Mouse (Mus musculus) thymus, postnatal 36 days (tissue): ENCODE results near the gene Aldh6a1.

ENCODE experiments used
- DNase-seq, 2 experiments: peaks; one replicate each; pipeline ENCODE4 v3.0.0; 2022; ENCODE audit warnings: mixed read lengths in 2 of 2

Gene Aldh6a1

GRCm38 (mm10) chr12:84450718-84451646 lies at the start of gene Aldh6a1, which contains the start of gene Lin52:
Aldh6a1 (minus strand) TSS chr12:84451004.
Lin52 (plus strand) TSS chr12:84451422.
- DNase-seq, result peak; percentile 94 to 96

GRCm38 (mm10) chr12:84496795-84497194 lies 46.0 kb upstream of the Aldh6a1 start:
- DNase-seq, result no peak

DNA sequence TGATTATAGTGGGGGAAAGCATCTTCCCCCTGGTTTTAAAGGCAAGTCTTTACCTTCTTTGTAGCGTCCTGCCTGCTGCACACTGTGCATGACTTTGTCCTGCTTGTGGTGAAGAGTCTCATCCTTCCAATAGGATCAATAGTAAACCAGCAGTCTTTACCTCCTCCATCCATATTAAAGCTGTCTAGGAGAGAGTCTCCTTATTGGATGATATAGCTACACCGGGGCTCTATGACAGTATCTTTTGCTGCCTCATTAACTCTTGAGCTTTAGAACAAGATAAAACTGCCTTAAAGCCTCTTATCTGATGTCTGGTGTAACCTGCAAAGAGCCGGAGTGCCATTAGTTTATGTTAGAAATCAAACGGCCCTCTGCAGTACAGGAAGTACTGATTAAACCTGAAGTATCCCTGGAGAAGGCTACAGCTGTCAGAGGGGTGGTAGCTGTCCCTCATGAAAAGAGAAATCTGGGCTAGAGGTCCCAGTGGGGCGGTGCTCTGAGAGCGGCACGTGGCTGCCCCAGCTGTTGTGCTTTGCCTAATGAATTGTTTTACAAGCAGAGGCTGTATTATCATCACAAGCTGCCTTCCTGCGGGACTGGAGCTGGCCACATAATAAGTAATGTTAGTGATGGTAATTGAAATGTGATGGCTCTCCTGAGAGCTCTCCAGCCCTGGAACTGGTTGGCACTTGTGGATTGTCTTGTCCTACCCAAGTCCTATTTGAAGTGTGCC lies 36.7 kb upstream of the Aldh6a1 start:
- DNase-seq, result no peak

DNA sequence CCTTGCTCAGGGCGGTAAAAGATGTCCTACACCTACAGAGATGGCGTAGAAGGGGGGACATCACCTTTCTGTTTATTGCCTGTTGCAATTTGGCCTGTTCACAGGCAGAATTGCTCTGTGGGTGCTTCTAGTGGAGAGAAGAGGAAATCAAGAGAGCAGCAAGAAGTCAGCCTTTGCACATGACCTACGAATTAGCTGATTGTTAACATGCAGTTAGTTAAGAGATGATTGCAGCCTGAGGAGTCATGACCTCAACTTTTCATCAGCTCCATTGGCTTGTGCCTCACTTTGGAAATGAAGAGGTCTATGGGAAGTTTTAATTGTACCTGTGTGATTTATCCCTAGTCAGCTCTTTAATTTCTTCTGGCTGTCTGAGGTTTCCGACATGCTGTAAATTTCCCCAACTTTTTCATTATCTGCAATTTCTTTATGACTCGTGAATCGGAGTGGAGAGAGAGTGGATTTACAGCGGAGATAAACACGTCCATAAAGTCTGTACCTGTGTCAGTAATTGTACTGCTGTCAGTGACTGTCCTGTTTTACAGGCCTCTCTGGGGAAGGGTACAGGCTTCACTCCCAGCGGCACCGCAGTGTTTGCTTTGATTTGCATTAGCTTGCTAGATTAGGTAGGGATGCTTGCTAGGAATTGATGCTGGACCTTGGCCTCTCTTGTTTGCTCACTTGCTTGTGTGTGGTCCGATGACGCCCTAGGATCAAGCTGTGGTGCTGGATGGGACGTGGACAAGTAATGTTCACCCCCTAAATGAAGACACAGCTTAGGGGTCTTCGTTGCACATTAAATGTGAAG lies 32.2 kb upstream of the Aldh6a1 start:
- no peak for DNase-seq

DNA sequence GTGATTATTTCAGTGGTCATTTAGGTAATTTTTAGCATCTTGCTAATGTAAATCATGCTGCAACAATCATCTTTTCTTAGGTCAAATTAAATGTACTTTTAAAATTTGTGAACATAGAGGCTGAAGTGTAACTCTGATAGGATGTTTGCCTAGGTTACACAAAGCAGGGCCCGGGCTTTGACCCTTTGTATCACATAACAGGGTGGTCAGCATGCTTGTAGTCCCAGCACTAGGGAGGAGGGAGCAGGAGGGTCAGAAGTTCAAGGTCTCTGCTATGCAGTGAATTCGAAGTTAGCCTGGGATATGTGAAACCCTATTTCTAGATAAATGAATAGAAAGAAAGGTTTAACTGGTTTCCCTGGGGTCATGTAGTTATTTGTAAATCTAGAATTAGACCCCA lies 30.4 kb upstream of the Aldh6a1 start:
- DNase-seq, result no peak

DNA sequence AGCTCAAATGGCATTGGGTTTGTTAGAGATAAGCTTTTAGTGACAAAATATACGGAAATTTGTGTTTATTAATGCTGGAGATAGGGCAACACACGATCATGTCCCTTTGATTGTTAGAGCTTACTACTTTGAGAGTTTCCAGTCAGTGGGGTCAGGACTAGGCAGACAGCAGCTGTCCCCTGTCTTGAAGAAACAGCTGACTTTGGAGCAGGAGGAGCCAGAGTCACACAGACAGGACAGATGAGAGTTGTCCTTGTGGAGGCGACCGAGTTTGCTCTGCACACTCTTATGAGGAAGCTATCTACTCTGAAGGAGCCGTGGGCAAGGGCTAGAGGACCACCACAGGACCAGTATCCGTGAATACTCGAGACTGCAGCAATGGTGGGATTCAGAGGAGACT lies 28.1 kb upstream of the Aldh6a1 start:
- DNase-seq, result no peak

DNA sequence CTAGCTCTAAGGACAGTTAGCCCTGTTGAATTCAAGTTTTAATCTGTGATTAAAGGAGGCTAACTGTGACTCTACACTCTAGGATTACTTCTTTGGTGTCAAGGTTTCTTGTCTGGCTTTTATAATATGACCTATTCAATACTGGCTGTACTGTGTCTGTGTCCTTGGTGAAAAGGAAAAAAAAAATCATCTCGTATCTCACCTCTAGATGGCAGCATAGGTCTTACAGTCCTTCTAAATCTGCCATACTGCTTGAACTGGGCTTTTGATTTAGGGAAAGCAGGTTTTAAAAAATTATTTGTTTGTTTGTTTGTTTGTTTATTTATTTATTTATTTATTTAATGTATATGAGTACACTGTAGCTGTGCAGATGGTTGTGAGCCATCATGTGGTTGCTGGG lies 17.9 kb upstream of the Aldh6a1 start:
- no peak for DNase-seq

- no peak for DNase-seq
These were observed 12.1 kb upstream of the Aldh6a1 start for GRCm38 (mm10) chr12:84462856-84463255.

DNA sequence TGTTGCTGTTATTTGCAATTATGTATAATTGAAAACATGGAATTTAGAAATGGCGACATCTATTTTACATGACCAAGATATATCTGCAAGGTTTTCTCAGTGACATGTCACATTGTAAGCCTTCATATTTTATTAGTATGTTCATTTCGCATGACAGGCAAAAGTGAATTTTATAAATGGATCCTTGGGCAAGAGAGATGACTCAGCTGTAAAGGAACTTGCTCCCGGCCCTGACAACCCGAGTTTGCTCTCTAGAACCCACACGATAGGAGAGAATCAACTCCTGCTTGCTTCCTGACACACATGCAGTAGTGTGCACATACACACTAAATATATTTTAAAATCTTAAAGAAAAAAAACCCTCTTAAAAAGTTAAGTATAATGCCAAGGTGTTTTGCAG lies 10.6 kb upstream of the Aldh6a1 start:
- DNase-seq, result no peak

DNA sequence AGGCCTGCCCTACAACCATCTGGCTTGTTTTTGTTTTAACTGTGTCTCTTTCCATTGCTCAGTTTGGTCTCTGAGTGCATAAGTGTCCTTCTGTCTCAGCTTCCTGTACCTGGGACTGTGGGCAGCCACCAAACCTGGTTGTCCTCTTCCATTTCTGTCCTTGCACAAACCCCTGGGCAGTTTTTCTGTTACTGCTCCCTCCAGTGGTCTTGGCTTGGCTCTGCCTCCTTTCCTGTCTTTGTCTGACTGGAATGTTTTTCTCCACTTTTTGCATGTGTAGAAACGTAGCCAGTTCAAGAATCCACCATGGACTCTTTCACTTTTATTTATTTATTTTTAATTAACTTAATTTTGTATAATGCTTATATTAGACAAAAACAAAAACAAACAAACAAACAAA lies 9.0 kb upstream of the Aldh6a1 start:
- no peak for DNase-seq

DNA sequence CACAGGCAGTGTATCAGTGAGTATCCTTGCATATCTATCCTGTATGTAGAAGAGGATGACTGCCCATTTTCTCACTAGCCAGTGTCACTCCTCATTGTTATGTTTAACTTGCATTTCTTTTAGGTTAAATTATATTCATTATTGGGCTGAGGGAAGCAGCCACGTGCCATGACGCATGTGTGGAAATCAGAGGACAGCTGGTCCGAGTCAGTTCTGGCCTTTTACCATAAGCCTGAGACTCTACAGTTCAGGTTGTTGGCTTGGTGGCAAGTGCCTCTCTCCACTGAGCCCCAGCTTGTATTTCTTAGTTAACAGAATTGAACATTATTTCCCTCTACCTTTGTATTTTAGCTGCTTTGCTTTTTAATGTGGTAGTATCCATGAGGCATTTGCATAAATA lies 6.1 kb upstream of the Aldh6a1 start:
- DNase-seq, result no peak

- no peak for DNase-seq
These were observed 997 bp upstream of the Aldh6a1 start for GRCm38 (mm10) chr12:84451801-84452200.

DNA sequence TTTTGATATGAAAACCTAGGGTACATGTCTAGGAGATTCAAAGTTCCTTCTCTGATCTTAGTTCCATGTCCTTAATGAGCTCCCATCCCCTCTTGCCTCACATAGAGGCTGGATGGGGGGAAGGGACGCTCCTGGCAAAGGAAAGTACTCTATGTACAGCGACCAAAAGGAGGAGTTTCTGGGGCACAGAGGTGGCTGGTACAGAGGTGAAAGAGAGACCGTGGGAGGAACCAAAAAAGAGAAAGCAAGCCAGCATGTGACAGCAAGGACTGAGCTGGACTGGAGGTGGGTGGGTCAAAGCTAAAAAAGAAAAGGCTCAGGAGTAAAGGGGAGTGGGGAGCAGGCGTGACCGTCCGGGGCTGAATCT lies 470 bp downstream of the Aldh6a1 start:
- no peak for DNase-seq

DNA sequence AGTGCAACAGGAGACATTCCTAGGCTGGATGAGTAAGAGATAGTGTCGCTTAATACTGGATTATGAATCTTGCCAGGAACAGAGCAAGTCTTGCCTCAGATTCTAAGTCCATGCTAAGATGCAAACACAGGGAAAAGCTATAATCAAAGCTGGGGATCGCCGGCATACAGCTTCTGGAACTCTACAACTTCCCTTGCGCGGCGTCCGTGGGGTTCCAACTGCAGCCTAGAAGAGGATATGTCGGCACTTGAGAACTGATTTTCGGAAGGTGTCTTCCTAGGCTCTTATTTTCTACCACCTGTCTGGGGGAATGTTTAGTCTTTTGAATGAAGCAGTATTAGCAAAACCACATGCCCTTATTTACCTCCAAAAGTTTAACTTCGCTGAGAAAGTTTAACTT lies 917 bp downstream of the Aldh6a1 start:
- no peak for DNase-seq

GRCm38 (mm10) chr12:84448181-84448580 lies 2.6 kb downstream of the Aldh6a1 start:
- no peak for DNase-seq

GRCm38 (mm10) chr12:84447386-84447785 lies 3.4 kb downstream of the Aldh6a1 start:
- no peak for DNase-seq

- DNase-seq, result no peak
These were observed 8.3 kb downstream of the Aldh6a1 start for GRCm38 (mm10) chr12:84442526-84442925.

DNA sequence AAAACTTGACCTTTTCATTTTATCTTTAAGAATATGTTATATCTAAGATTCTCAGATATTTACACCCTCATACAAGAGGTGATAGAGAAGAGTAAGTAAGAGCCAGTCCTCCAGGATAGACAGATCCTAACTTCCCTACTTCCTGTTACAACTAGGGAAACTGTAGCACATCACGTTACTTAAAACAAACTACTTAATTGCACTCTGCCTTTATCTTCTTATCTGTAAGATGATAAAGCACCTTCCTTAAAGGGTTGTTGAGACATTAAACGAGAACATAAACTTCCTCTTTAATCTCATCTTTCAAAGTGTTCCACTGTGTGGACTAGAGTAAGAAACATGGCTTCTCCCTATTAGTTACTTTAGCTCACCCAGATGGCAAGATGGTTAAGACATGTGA lies 12.1 kb downstream of the Aldh6a1 start:
- DNase-seq, result no peak

- no peak for DNase-seq
These were observed 21.0 kb downstream of the Aldh6a1 start for GRCm38 (mm10) chr12:84429825-84430224.

GRCm38 (mm10) chr12:84423990-84424389 lies 26.8 kb downstream of the Aldh6a1 start:
- DNase-seq, result no peak

DNA sequence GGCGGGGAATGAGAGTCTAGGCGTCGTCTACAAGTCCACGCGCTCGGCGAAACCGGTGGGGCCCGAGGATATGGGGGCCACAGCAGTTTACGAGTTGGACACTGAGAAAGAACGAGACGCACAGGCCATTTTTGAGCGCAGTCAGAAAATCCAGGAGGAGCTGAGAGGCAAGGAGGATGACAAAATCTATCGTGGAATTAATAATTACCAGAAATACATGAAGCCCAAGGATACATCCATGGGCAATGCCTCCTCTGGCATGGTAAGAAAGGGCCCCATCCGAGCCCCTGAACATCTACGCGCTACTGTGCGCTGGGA lies 33.2 kb downstream of the Aldh6a1 start:
- no peak for DNase-seq

DNA sequence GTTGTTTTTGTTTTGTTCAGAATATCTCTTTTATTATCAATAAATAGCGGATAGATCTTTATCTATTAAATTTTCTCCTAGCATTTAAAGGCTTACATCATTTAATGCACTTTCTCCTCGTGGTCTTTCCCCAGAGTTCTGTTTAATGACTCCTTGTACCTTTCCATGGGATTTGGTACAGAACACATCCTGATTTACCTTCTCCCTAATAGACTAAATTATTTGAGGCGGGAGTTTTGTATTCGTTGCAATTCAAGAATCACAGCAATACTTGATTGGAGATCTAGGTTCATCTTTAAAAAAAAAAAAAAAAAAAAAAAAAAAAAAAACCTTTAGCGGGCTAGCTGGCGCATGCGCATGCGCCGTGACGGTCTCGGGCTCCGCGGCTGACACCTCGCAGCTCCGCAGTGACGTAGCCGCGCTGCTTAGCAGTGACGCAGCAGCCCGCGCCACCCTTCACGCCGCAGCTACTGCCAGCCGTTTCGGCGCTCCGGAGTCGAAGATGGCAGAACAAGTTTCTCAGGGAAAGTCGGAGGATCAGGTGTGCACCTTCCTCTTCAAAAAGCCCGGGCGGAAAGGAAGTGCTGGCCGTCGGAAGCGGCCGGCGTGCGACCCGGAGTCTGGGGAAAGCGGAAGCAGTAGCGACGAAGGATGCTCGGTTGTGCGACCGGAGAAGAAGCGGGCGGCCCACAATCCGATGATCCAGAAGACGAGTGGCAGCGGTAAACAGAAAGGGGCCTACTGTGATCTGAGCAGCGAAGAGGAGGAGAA lies 33.8 kb downstream of the Aldh6a1 start, which contains the start of gene Rnf113a2:
Gene Rnf113a2, plus strand, starts transcription at position 363 of the 771 bp plus-strand sequence.
- DNase-seq, result peak; percentile 81 to 85
